Mouse (Mus musculus): Measurements from ENCODE around the gene Senp7. TPM values are rescaled to one million over a fixed set of nuclear protein-coding genes. Genes with fewer than 3 reads are reported as not detected.

Gene Senp7
- polyA plus RNA-seq (2021; fragmentation: Nextera tagmentation): 18.7 and 19.9 TPM in 2 replicates
- long read RNA-seq, experiment 1, full-length matches to known transcripts: 11 of 55 reads
- long read RNA-seq, experiment 1, partial matches to known transcripts: 13 of 55 reads
- long read RNA-seq, experiment 1, other reads (novel, unspliced or antisense): 31 of 55 reads
- long read RNA-seq, experiment 2, full-length matches to known transcripts: 3 of 24 reads
- long read RNA-seq, experiment 2, partial matches to known transcripts: 6 of 24 reads
- long read RNA-seq, experiment 2, other reads (novel, unspliced or antisense): 15 of 24 reads

GRCm38 (mm10) chr16:56048038-56048437, at the start of gene Senp7:
Gene Senp7 (plus strand): TSS chr16:56048338.

GRCm38 (mm10) chr16:56029661-56030082, 18.5 kb upstream of the Senp7 start, which contains the start of gene Pcnp:
Gene Pcnp (minus strand): TSS chr16:56029739.

GRCm38 (mm10) chr16:56037138-56038010, 10.8 kb upstream of the Senp7 start, which contains the start of gene Trmt10c:
Gene Trmt10c (minus strand): TSS chr16:56037819.

GRCm38 (mm10) chr16:56204051-56204450, 155.9 kb downstream of the Senp7 start, which contains the start of gene Impg2:
Gene Impg2 (plus strand): TSS chr16:56204313.

Other genes with a start within 250 kb of the Senp7 start
- 1.0 and 1.1 TPM in 2 replicates for gene Nfkbiz, start 209.4 kb upstream of the Senp7 start, polyA plus RNA-seq (2021; fragmentation: Nextera tagmentation)
- gene Nxpe3, start 153.1 kb upstream of the Senp7 start, polyA plus RNA-seq (2021; fragmentation: Nextera tagmentation): 1.0 and 1.2 TPM in 2 replicates
- gene Cep97, start 113.5 kb upstream of the Senp7 start, polyA plus RNA-seq (2021; fragmentation: Nextera tagmentation): 5.0 and 5.1 TPM in 2 replicates
- 1,278 and 1,357 TPM in 2 replicates for gene Rpl24, start 82.1 kb upstream of the Senp7 start, polyA plus RNA-seq (2021; fragmentation: Nextera tagmentation)
- 11.8 and 15.0 TPM in 2 replicates for gene Zbtb11, start 74.5 kb upstream of the Senp7 start, polyA plus RNA-seq (2021; fragmentation: Nextera tagmentation)
- 185 and 264 TPM in 2 replicates for gene Pcnp, start 18.6 kb upstream of the Senp7 start, polyA plus RNA-seq (2021; fragmentation: Nextera tagmentation)
- gene Trmt10c, start 10.5 kb upstream of the Senp7 start, polyA plus RNA-seq (2021; fragmentation: Nextera tagmentation): 9.3 and 12.2 TPM in 2 replicates
- gene Impg2, start 156.0 kb downstream of the Senp7 start, polyA plus RNA-seq (2021; fragmentation: Nextera tagmentation): not detected in 2 replicates

Measured in left cerebral cortex, adult 6 months (tissue).